Mouse (Mus musculus): ENCODE measurements around the gene Lmln.
"Not testable (repeated sequence)": the region's sequence is repeated elsewhere in the genome, so short reads cannot be mapped to it uniquely, and the experiment has no call there.

- TF ChIP-seq CTCF (IDR thresholded peaks at IDR 0.05; ENCODE audit: extremely low read depth, insufficient read depth, insufficient read length, insufficient replicate concordance); POLR2A (IDR thresholded peaks at IDR 0.05; ENCODE audit: low read depth, low read length): not testable (repeated sequence)
Measured at GRCm38 (mm10) chr16:33150875-33151274, 88.6 kb downstream of the Lmln start.
